Mouse (Mus musculus): ENCODE measurements around the gene Klhl22.

Gene Klhl22

GRCm38 (mm10) chr16:17831781-17832180, 72.4 kb downstream of the Klhl22 start:
- in situ Hi-C loops (cut with MseI, MboI): no loop called here

GRCm38 (mm10) chr16:17832821-17833220, 73.4 kb downstream of the Klhl22 start, which contains the start of gene B830017H08Rik:
TSS of gene B830017H08Rik (plus strand) at chr16:17833121.
- in situ Hi-C loops (cut with MseI, MboI): no loop called here

DNA sequence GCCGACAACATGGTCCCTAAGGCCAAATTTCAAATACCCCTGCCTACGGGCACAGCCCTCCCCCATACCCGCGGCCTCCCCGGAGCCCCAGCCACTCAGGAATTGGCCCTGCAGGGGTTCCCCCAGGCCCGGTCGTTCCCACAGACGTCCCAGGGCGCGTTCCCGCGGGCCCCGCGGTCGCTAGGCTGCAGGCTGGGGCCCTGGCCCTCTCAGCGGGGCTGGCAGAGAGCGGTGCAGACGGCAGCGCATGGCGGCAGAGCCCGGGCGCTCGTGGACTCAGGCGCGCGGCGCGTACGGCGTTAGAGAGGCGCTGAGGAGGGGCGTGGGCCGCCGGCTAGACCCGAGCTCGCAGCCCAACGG, 73.9 kb downstream of the Klhl22 start:
- in situ Hi-C loops (cut with MseI, MboI): no loop called here

DNA sequence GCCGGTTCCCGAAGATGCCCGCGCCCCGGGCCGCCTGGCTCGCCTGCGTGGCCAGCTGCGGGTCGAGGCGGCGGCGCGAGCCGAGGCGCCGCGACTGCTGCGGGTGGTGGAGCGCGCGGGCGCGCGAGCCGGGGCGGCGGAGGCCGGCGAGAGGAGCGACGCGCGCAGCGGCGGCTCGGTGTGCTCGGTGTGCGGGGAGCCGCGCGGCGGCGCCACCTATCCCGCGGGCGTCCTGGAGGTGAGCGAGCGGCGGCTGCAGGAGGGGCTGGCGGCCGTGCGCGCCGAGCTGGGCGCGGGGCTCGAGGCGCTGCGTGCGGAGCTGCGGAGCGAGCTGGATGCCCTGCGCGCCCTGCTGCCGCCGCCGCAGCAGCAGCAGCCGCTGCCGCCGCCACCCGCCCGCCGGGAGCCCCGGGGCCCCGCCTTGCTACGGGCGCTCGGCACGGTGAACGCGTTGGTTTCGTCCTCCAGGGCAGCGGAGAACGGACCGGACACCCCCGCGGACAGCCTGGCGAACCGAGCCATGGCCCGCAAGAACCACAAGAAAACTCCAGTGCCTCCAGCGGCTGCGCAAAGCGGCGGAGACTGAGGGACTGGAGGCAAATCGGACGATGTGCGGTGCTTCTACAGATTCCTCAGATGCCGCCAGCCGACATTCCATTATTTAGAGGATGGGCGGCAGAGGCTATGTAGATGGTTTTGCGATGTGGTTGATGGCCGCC, 74.4 kb downstream of the Klhl22 start:
- in situ Hi-C loops (cut with MseI, MboI): no loop called here

DNA sequence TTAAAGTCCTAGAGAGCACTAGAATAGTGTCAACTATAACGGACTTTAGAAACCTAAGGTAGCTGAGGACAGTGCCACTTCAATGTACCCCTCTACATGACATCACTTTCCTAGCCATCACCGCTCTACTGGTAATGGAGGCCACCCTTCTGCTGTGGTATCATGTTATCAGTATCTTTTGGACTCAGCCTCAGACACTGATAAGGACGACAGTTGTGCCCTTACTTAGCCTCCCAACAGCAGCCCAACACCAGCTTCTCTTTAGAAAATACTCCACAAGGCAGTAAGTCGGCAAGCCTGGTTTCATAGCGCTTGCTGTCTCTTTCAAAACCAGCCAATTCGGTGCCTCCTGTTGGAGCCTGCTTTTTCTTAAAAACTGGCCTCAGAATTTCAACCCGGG, 75.1 kb downstream of the Klhl22 start:
- in situ Hi-C loops (cut with MseI, MboI): no loop called here

GRCm38 (mm10) chr16:17835481-17835880, 76.1 kb downstream of the Klhl22 start:
- in situ Hi-C loops (cut with MseI, MboI): no loop called here

- in situ Hi-C loops (cut with MseI, MboI): no loop called here
Measured at GRCm38 (mm10) chr16:17838051-17838450, 78.6 kb downstream of the Klhl22 start, which contains the start of gene Car15. TSS of gene Car15 (minus strand) at chr16:17838364.

DNA sequence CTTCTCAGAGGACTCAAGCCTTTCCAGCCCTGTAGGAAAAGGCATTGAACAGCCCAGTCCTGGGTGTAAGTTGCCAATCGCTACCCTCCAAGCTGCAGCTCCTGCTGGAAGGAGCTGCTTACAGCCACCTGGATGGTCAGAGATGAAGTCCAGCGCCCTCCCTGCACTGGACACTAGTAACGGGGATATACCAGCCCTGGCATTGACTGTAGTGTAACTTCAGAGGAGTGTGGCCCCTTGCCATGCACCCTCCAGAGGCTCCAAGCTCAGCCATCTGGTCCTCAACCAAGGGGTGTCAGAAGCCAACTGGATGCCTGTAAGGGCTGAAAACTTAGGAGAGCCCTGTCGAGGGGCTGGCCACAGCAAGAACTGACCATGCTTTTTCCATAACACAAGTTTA, 80.6 kb downstream of the Klhl22 start:
- in situ Hi-C loops (cut with MseI, MboI): no loop called here

DNA sequence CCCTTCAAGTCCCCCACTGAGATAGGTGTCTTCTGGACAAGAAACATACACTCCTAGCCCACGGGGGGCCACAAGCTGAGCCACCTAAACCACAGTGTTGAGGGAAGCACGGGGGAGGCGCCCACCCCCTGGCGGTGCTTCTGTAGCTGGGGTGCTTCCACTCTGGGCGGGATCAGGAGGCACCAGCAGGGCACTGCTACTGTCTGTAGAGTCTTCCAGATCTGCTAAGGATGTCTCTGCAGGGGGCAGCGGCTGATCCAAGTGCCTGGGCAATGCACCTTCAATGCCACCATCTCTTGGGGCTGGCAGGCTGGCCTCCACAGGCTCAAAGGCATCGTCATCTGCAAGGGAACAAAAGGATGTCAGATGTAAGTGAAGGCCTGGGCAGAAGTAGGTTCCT, 83.0 kb downstream of the Klhl22 start:
- in situ Hi-C loops (cut with MseI, MboI): no loop called here

Measured in mouse trophoblast stem cell (cell line).